Mouse (Mus musculus): ENCODE results near the gene Ptgr1.

Gene Ptgr1

DNA sequence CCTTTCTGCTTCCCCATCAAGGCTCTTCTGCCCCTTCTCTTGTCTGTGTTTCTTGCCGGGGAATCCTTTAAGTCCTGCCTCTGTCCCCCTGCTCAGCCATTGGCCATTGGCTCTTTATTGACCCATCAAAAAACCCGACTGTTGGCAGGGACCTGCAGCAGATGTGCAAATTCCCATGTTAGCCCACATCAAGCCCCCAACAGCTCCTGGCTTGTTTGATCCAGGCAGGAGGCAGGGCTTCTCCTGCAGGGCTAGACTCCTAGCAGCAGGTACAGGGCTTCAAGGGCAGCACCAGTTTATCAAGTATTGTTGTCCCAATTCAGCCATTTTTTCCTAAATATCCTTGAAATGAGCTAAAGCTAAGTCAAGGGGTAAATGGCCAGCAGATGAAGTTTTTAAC is 60.8 kb downstream of the Ptgr1 start:
- in situ Hi-C loops (cut with MboI) = no loop called here

DNA sequence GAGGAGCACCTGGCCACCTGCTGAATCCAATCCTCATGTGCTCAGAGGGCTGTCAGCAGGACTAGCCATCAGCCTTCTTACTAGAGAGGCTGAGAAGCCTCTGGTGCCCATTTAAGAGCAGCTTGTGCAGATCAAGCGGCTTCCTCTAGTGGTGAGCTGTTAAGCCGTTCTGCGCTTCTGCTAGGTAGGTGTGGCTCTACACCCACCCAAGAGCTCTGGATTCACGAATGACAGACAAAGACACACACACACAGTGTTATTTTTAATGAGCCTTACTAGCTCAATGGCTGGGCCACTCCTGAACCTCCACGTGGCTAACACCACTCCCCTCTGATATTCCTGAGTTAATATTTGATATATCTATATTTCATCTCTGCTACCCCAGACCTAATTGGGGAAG is 61.3 kb downstream of the Ptgr1 start:
- in situ Hi-C loops (cut with MboI) = no loop called here

DNA sequence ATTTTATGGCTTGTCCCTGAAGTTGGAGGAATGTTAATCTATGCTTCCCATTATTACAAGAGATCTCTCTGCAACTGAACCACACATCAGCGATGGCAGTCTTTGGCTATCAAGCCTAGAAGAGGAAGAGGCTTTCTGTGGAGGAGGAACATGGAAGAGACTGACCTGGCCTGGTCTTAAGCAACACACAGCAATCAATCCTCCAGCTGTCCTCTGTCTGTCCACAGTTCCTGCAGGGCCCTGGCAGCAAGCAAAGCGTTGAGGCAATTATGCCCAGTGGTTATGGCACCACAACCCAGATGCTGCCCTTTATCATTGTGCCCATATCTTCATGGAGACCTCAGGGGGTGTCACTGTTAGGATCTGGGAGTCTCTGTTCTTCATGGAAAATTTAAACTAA is 63.0 kb downstream of the Ptgr1 start:
- in situ Hi-C loops (cut with MboI) = no loop called here
